Mouse (Mus musculus) c-Kit-positive CD71-positive TER-119-negative erythroid progenitor cells, embryonic 14.5 days (primary cell): ENCODE results near the gene Tmcc2.

Experiments
- DNase-seq: peaks from one replicate; pipeline ENCODE4 v3.0.0-alpha.2; 2013; ENCODE audit warnings: low read depth

The Tmcc2 gene

GRCm38 (mm10) chr1:132315889-132316624 lies 75.0 kb downstream of the Tmcc2 start, which contains the start of gene Nuak2:
Gene Nuak2, plus strand, starts transcription at chr1:132316126.
- DNase-seq = peak; percentile 56

- peak; percentile 38 for DNase-seq
Measured at GRCm38 (mm10) chr1:132312703-132313102, 78.4 kb downstream of the Tmcc2 start.

- DNase-seq = no peak
Measured at GRCm38 (mm10) chr1:132312043-132312442, 79.0 kb downstream of the Tmcc2 start.

GRCm38 (mm10) chr1:132311174-132311859 lies 79.8 kb downstream of the Tmcc2 start:
- no peak for DNase-seq

GRCm38 (mm10) chr1:132310754-132311153 lies 80.3 kb downstream of the Tmcc2 start:
- DNase-seq = no peak

- DNase-seq = no peak
Measured at GRCm38 (mm10) chr1:132308674-132309073, 82.4 kb downstream of the Tmcc2 start.

GRCm38 (mm10) chr1:132307962-132308361 lies 83.1 kb downstream of the Tmcc2 start:
- no peak for DNase-seq

- DNase-seq = no peak
Measured at GRCm38 (mm10) chr1:132306808-132307207, 84.3 kb downstream of the Tmcc2 start.
